Comparison of ENCODE assay signal across 7 mouse cellular contexts in the genomic region with DNA sequence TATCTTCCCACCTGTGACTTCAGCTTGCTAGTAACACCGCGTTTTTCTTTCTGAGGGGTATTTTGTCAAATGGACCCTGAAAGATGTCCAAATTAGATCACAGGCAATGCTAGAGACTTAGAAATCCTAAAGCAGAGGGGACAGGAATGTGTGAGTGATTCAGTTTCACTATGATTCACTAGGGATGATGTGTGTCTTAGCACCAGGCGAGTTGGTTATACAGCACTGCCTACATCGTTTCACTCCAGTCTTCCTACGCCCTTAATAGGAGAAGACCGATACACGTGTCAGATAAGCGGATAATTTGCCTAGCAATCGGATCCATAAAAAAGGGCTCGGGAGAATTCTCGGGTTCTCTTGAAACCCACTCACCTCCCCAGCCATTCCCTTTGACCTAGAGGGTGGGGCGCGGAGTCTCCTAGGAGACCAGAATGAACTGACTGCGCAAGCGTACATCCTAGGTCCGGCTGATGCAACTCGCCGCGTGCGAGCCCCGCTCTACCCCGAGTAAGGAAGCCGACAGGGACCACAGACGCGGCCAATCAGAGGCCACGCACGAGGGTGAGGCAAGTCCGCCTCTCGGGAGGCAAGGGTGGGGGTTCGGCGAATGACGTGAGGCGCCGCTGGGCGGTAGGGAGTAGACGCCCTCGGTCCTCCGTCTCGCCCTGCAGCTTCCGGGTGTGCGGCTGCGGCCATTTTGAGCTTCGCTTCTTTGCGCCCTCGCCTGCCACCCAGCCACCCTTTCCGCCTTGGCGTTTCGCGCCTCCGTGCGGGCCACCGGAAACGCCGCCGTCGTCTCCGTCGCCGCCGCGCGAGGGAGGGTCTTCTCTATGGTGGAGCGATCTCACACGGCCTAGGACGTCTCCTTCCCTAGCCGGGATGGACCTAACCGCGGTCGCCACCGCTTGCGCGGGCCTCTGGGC. TPM values are rescaled to one million over a fixed set of nuclear protein-coding genes. Genes with fewer than 3 reads are reported as not detected.
DNase-seq lines count a peak whose midpoint lies in the region; ATAC-seq and TF ChIP-seq lines count a peak whose summit lies in the region.

A gene (plus strand): TSS at position 506 of the 923 bp plus-strand sequence.

- intact Hi-C loops in left cerebral cortex, postnatal 4 days (cut with DNase I), result no loop called here

- ATAC-seq in intestine, postnatal 0 days, result peak; percentile 97
- ATAC-seq in midbrain, embryonic 12.5 days (ENCODE audit: low FRiP score, low read depth), result peak; percentile 99

- H3K36me3 ChIP-seq in embryonic facial prominence, embryonic 10.5 days (replicated peaks), result peaks cover 34% of the 10 kb centered on the region
- H3K36me3 ChIP-seq in intestine, postnatal 0 days (ENCODE audit: control insufficient read depth, insufficient read depth), result no peaks in the 10 kb centered on the region; the same call in 1 of the 2 replicates
- peaks cover 6% of the 10 kb centered on the region; the same call in 1 of the 2 replicates for H3K36me3 ChIP-seq in midbrain, embryonic 12.5 days
- H3K36me3 ChIP-seq in small intestine, adult 2 months (ENCODE audit: control insufficient read depth, insufficient read depth, low read length), result peaks cover 22% of the 10 kb centered on the region

- peak within 1 kb of the TSS; percentile 90 for H3K9ac ChIP-seq in intestine, postnatal 0 days (ENCODE audit: low read depth, low read length)
- peak within 1 kb of the TSS; percentile 98 for H3K9ac ChIP-seq in midbrain, embryonic 12.5 days (replicated peaks)

- peak; percentile 72 for TF ChIP-seq POLR2A in small intestine, adult 2 months (IDR thresholded peaks at IDR 0.05; ENCODE audit: low read depth, low read length)

- H3K27ac ChIP-seq in embryonic facial prominence, embryonic 10.5 days (replicated peaks), result peak within 1 kb of the TSS; percentile 97
- peak within 1 kb of the TSS; percentile 99 for H3K27ac ChIP-seq in intestine, postnatal 0 days (ENCODE audit: low read depth, low read length)
- H3K27ac ChIP-seq in midbrain, embryonic 12.5 days (replicated peaks), result peak within 1 kb of the TSS; percentile 97
- peak within 1 kb of the TSS; percentile 99 for H3K27ac ChIP-seq in small intestine, adult 2 months (ENCODE audit: insufficient read depth, low read depth, low read length)

- no peaks in the 10 kb centered on the region for H3K27me3 ChIP-seq in embryonic facial prominence, embryonic 10.5 days (replicated peaks; ENCODE audit: low read depth, poor library complexity, severe bottlenecking)
- H3K27me3 ChIP-seq in intestine, postnatal 0 days (replicated peaks; ENCODE audit: control insufficient read depth, insufficient read depth, low read length), result no peaks in the 10 kb centered on the region
- no peaks in the 10 kb centered on the region for H3K27me3 ChIP-seq in midbrain, embryonic 12.5 days
- no peaks in the 10 kb centered on the region for H3K27me3 ChIP-seq in small intestine, adult 2 months (ENCODE audit: control insufficient read depth, insufficient read depth, low read length)

- H3K4me1 ChIP-seq in embryonic facial prominence, embryonic 10.5 days, result peaks cover 55% of the 10 kb centered on the region
- no peaks in the 10 kb centered on the region for H3K4me1 ChIP-seq in intestine, postnatal 0 days (replicated peaks; ENCODE audit: control insufficient read depth, insufficient read depth, low read length)
- peaks cover 51% of the 10 kb centered on the region for H3K4me1 ChIP-seq in midbrain, embryonic 12.5 days
- H3K4me1 ChIP-seq in small intestine, adult 2 months (ENCODE audit: control insufficient read depth, insufficient read depth, insufficient read length, low read length), result peaks cover 9% of the 10 kb centered on the region; the same call in 1 of the 2 replicates

- H3K4me2 ChIP-seq in intestine, postnatal 0 days (replicated peaks; ENCODE audit: low read depth), result peak within 1 kb of the TSS; percentile 87
- peak within 1 kb of the TSS; percentile 100 for H3K4me2 ChIP-seq in midbrain, embryonic 12.5 days (replicated peaks)

- peak; percentile 99 for DNase-seq in adrenal gland, postnatal 10 days
- DNase-seq in embryonic facial prominence, embryonic 10.5 days (ENCODE audit: low spot score), result peak; percentile 99
- peak; percentile 84 for DNase-seq in gonadal fat pad, adult 2 months (ENCODE audit: low read depth)
- peak; percentile 99 for DNase-seq in left cerebral cortex, postnatal 4 days

- WGBS in embryonic facial prominence, embryonic 10.5 days, result 1% methylated on average over 72 of the region's 72 CpGs
- under 1% methylated on average over 72 of the region's 72 CpGs for WGBS in intestine, postnatal 0 days
- WGBS in midbrain, embryonic 12.5 days, result 1% methylated on average over 72 of the region's 72 CpGs
- under 1% methylated on average over 72 of the region's 72 CpGs for WGBS in small intestine, adult 2 months

- no peaks in the 10 kb centered on the region for H3K9me3 ChIP-seq in embryonic facial prominence, embryonic 10.5 days
- H3K9me3 ChIP-seq in intestine, postnatal 0 days (ENCODE audit: control insufficient read depth), result no peaks in the 10 kb centered on the region
- no peaks in the 10 kb centered on the region for H3K9me3 ChIP-seq in midbrain, embryonic 12.5 days

- H3K4me3 ChIP-seq in embryonic facial prominence, embryonic 10.5 days, result peak within 1 kb of the TSS; percentile 78
- H3K4me3 ChIP-seq in intestine, postnatal 0 days (ENCODE audit: low read depth, low read length), result peak within 1 kb of the TSS; percentile 61
- H3K4me3 ChIP-seq in midbrain, embryonic 12.5 days, result peak within 1 kb of the TSS; percentile 87
- H3K4me3 ChIP-seq in small intestine, adult 2 months (ENCODE audit: low read depth, low read length), result peak within 1 kb of the TSS; percentile 87

- peak; percentile 30 for TF ChIP-seq CTCF in intestine, postnatal 0 days (IDR thresholded peaks at IDR 0.05; ENCODE audit: low read depth)
- no peak for TF ChIP-seq CTCF in small intestine, adult 2 months (IDR thresholded peaks at IDR 0.05; ENCODE audit: extremely low read depth, insufficient read length, insufficient replicate concordance, low read depth, low read length)

RNA-seq across cellular contexts. Expression of the gene that starts here (rescaled TPM):
- 100 to 1,000 TPM in 1 of 2 experiments, 10 to 100 TPM in 1; 83.1 to 108 TPM for total RNA-seq in adrenal gland, postnatal 10 days (2021)
- polyA plus RNA-seq in embryonic facial prominence, embryonic 10.5 days (2016; fragmentation: Nextera tagmentation; extraction: Ambion mirVana), result 49.4 and 57.3 TPM in 2 replicates
- 24.7 and 27.6 TPM in 2 replicates for polyA plus RNA-seq in gonadal fat pad, adult 2 months (2012; rRNA removed)
- 28.5 and 33.0 TPM in 2 replicates for polyA plus RNA-seq in intestine, postnatal 0 days (2015; fragmentation: Nextera tagmentation; extraction: Ambion mirVana)
- 10 to 100 TPM; 44.0 to 45.4 TPM for total RNA-seq in left cerebral cortex, postnatal 4 days (2021)
- 52.7 and 57.9 TPM in 2 replicates for polyA plus RNA-seq in midbrain, embryonic 12.5 days (2016; fragmentation: Nextera tagmentation; extraction: Ambion mirVana)
- 26.7 and 43.3 TPM in 2 replicates for polyA plus RNA-seq in small intestine, adult 2 months (2012; rRNA removed)

Comparison
In these comparisons a context has a peak if more than half of its experiments do, and no peak if none do; other contexts are left out.
1. Peak in every context shown above with its lines: DNase-seq, ATAC-seq, H3K4me3 ChIP-seq and H3K27ac ChIP-seq.